Mouse (Mus musculus) ES-Bruce4 (cell line): Measurements from ENCODE around the gene 6030458C11Rik.

ENCODE experiments used
- CTCF ChIP-seq: IDR thresholded peaks from one replicate; pipeline ENCODE4 v1.8.1; 2011; ENCODE audit warnings: low read depth, low read length
- EP300 ChIP-seq: IDR thresholded peaks from 2 replicates; pipeline ENCODE4 v1.6.1; 2011; ENCODE audit warnings: low read depth, low read length; ENCODE audit not compliant: insufficient read depth
- POLR2A ChIP-seq: IDR thresholded peaks from one replicate; pipeline ENCODE4 v1.8.1; 2011; ENCODE audit warnings: low read length; ENCODE audit not compliant: insufficient read depth

DNA sequence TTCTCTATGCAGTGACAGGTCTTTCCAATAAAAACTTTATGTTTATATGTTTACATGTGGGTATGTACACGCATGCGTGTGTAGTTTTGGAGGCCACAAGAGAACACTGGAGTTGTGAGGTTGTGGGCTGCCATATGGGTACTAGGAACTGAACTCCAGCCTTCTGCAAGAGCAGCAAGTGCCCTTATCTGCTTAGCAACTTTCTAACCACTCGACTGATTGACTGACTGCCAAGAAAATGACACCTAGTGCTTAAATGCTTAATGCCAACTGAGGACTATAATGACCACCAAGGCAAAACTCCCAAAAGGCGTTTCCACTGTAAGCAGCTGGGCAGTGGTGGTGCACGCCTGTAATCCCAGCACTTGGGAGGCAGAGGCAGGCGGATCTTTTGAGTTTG is 15.1 kb downstream of the 6030458C11Rik start:
- no peak for TF ChIP-seq POLR2A
- no peak for TF ChIP-seq CTCF
- no peak for TF ChIP-seq EP300
